ENCODE assay signal across 20 mouse cellular contexts in the genomic region with DNA sequence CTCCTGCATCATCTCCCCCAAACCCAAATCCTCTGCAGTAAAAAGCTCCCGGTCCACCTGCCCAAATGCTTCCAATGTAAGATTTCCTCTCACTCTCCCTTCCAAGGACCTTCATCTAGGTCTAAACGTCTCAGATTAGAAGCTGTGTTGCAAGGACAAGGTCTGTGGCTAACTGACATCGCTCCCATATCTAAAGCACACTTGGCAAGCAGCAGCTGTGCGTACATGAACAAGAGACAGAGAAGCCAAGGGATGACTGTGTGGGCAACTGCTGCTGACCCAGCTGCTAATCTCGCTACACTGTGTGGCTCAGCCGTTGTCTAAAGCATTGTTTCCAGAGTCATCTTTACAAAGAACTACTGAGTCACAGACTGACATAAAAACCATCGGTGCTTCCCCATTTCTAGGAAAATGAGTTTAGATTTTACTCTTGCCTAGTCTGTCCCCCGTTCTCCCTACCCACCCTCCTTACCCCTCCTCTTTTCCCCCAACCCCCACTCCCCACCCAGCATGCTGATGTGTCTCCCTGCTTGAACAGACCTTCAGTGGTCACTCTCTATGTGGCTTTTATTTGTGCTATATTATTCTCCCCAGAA. TPM values are rescaled to one million over a fixed set of nuclear protein-coding genes. Genes with fewer than 3 reads are reported as not detected.
DNase-seq lines count a peak whose midpoint lies in the region; ATAC-seq and TF ChIP-seq lines count a peak whose summit lies in the region.
"Had no signal": no experiment of that assay in that cellular context is flagged by ENCODE, and none has a peak within 500 bp of the region (broad histone marks: within the 10 kb centered on the region; RNA-seq: fewer than 3 reads in every experiment).

No protein-coding gene starts in this region.

- TF ChIP-seq CTCF in CH12.LX (conservative IDR thresholded peaks at IDR 0.05 in 1 of 2, IDR thresholded peaks at IDR 0.05 in 1 of 2; ENCODE audit: low read depth in 2 of 2, low read length in 2 of 2) (no peak), MEL (IDR thresholded peaks at IDR 0.05 in 2 of 3, conservative IDR thresholded peaks at IDR 0.05 in 1 of 3; ENCODE audit: control insufficient read depth in 1 of 3, insufficient read depth in 1 of 3, low read depth in 2 of 3, low read length in 3 of 3, poor library complexity in 1 of 3, severe bottlenecking in 1 of 3) (no peak)

- in situ Hi-C loops in CH12.LX (cut with MboI; ENCODE audit: low pct_ligation_motif_present, low pct_unique_long_range_greater_than_20kb, low sequenced_read_pairs), result no loop called here

- H3ac ChIP-seq in myocyte (ENCODE audit: control insufficient read depth, insufficient read length), result no peak overlapping the region

- H3K4me1 ChIP-seq in megakaryocyte, embryonic 14.5 days, result peaks cover 34% of the 10 kb centered on the region
- peaks cover 12 to 44% of the 10 kb centered on the region in 2 experiments for H3K4me1 ChIP-seq in CH12.LX (ENCODE audit: control insufficient read depth in 1 of 2, insufficient read depth in 2 of 2)
- H3K4me1 ChIP-seq in MEL (ENCODE audit: control insufficient read depth in 1 of 2, insufficient read depth in 2 of 2, low read length in 2 of 2), result peaks cover 0 to 11% of the 10 kb centered on the region in 2 experiments; a peak in 3 of 4 replicates

- no peaks in the 10 kb centered on the region for H3K36me3 ChIP-seq in megakaryocyte, embryonic 14.5 days (replicated peaks; ENCODE audit: low read length)
- H3K36me3 ChIP-seq in CH12.LX (replicated peaks in 1 of 2; ENCODE audit: control insufficient read depth in 1 of 2, insufficient read depth in 1 of 2, low read length in 1 of 2) (no peaks in the 10 kb centered on the region), MEL (ENCODE audit: control insufficient read depth in 1 of 2, insufficient read depth in 2 of 2, low read length in 2 of 2) (peaks cover 0 to 8% of the 10 kb centered on the region in 2 experiments; a peak in 2 of 4 replicates), myocyte (ENCODE audit: control insufficient read depth, insufficient read depth) (no peaks in the 10 kb centered on the region)
- H3K36me3 ChIP-seq: embryonic facial prominence, embryonic 12.5 days; forebrain, embryonic 15.5 days; G1E; heart, embryonic 15.5 days had no signal

- H3K27ac ChIP-seq in CH12.LX (ENCODE audit: insufficient read depth, low read depth) (peak overlapping the region; percentile 24; the same call in 1 of the 2 replicates), MEL (ENCODE audit: control insufficient read depth, low read depth, low read length) (no peak overlapping the region)
- H3K27ac ChIP-seq: embryonic facial prominence, embryonic 12.5 days; forebrain, embryonic 15.5 days; heart, adult 2 months; heart, embryonic 15.5 days had no signal

- H3K4me2 ChIP-seq in CH12.LX (ENCODE audit: insufficient read depth, low read depth, poor library complexity, severe bottlenecking) (peak overlapping the region; percentile 67), myocyte (ENCODE audit: low read depth) (no peak overlapping the region)
- H3K4me2 ChIP-seq: embryonic facial prominence, embryonic 12.5 days; forebrain, embryonic 15.5 days; heart, embryonic 11.5 days; heart, embryonic 15.5 days had no signal

- H3K79me2 ChIP-seq in CH12.LX (replicated peaks; ENCODE audit: control insufficient read depth, extremely low read depth, insufficient read depth, poor library complexity, severe bottlenecking) (no peaks in the 10 kb centered on the region), MEL (ENCODE audit: control insufficient read depth, insufficient read depth, low read length, poor library complexity) (no peaks in the 10 kb centered on the region), myocyte (ENCODE audit: control insufficient read depth, insufficient read depth) (no peaks in the 10 kb centered on the region)

- peak; percentile 57 for TF ChIP-seq EP300 in CH12.LX (IDR thresholded peaks at IDR 0.05; ENCODE audit: low read length)
- peak in 1 of 2 experiments; percentile 68; a peak in 2 of 4 replicates for TF ChIP-seq EP300 in MEL (IDR thresholded peaks at IDR 0.05; ENCODE audit: low read depth in 1 of 2, low read length in 2 of 2)

- no peak for ATAC-seq in megakaryocyte, adult 5-6 weeks (ENCODE audit: poor library complexity, severe bottlenecking)
- ATAC-seq: forebrain, embryonic 15.5 days; hindbrain, embryonic 16.5 days had no signal

- dilution Hi-C loops in CH12.LX (cut with MboI; ENCODE audit: extremely low pct_ligation_motif_present, extremely low pct_unique_long_range_greater_than_20kb, low sequenced_read_pairs), result no loop called here

- intact Hi-C loops in left cerebral cortex, postnatal 4 days (cut with DNase I), result no loop called here

- no peak overlapping the region for H3K9ac ChIP-seq in CH12.LX (ENCODE audit: insufficient read depth, low read depth)
- no peak overlapping the region for H3K9ac ChIP-seq in MEL (ENCODE audit: control insufficient read depth, low read depth, low read length, poor library complexity, severe bottlenecking)
- H3K9ac ChIP-seq: embryonic facial prominence, embryonic 12.5 days; forebrain, embryonic 15.5 days; heart, embryonic 15.5 days had no signal

- DNase-seq in CH12.LX (ENCODE audit: extremely low read depth) (peak; percentile 70), MEL (ENCODE audit: low read depth, low spot score) (peak; percentile 70)
- no peak for DNase-seq in left cerebral cortex, postnatal 4 days
- DNase-seq: adrenal gland, postnatal 10 days; cerebellum, adult 11 months; cerebellum, adult 8-10 months; cerebellum, postnatal 14 days; gastrocnemius, postnatal 36 days; heart, adult 2 months; heart, postnatal 14 days had no signal

- TF ChIP-seq POLR2A in CH12.LX (IDR thresholded peaks at IDR 0.05; ENCODE audit: low read depth, low read length) (no peak), MEL (IDR thresholded peaks at IDR 0.05; ENCODE audit: control insufficient read depth in 1 of 2, insufficient read depth in 1 of 2, low read depth in 1 of 2, low read length in 2 of 2, poor library complexity in 1 of 2) (no peak), myocyte (IDR thresholded peaks at IDR 0.05; ENCODE audit: insufficient read length, low read depth) (no peak)

- peak overlapping the region; percentile 59 for H3K4me3 ChIP-seq in megakaryocyte, embryonic 14.5 days (replicated peaks)
- peak overlapping the region in 1 of 3 experiments; percentile 45 for H3K4me3 ChIP-seq in CH12.LX (replicated peaks in 1 of 3; ENCODE audit: low read depth in 2 of 3, low read length in 2 of 3, poor library complexity in 1 of 3)
- H3K4me3 ChIP-seq in MEL (ENCODE audit: control insufficient read depth in 1 of 2, insufficient read depth in 1 of 2, low read depth in 2 of 2, low read length in 2 of 2), result no peak overlapping the region
- no peak overlapping the region for H3K4me3 ChIP-seq in myocyte
- H3K4me3 ChIP-seq: embryonic facial prominence, embryonic 12.5 days; forebrain, embryonic 15.5 days; heart, adult 2 months; heart, embryonic 15.5 days had no signal

- TF ChIP-seq RAD21 in CH12.LX (IDR thresholded peaks at IDR 0.05; ENCODE audit: low read depth, low read length) (no peak), MEL (IDR thresholded peaks at IDR 0.05; ENCODE audit: low read depth, low read length) (no peak)

- H3K27me3 ChIP-seq in megakaryocyte, embryonic 14.5 days (replicated peaks), result peaks cover 4% of the 10 kb centered on the region
- no peaks in the 10 kb centered on the region for H3K27me3 ChIP-seq in CH12.LX (replicated peaks)
- H3K27me3 ChIP-seq in MEL (ENCODE audit: control insufficient read depth in 1 of 2, insufficient read depth in 2 of 2, low read length in 2 of 2), result peaks cover 0 to 2% of the 10 kb centered on the region in 2 experiments; a peak in 2 of 4 replicates
- H3K27me3 ChIP-seq in myocyte (ENCODE audit: control insufficient read depth, insufficient read depth, insufficient read length), result no peaks in the 10 kb centered on the region
- H3K27me3 ChIP-seq: embryonic facial prominence, embryonic 12.5 days; forebrain, embryonic 15.5 days; heart, embryonic 15.5 days had no signal

- H3K9me3 ChIP-seq in megakaryocyte, embryonic 14.5 days, result no peaks in the 10 kb centered on the region
- H3K9me3 ChIP-seq in CH12.LX (replicated peaks; ENCODE audit: low read length) (no peaks in the 10 kb centered on the region), MEL (replicated peaks; ENCODE audit: insufficient read depth, low read length) (no peaks in the 10 kb centered on the region)
- H3K9me3 ChIP-seq: embryonic facial prominence, embryonic 12.5 days; forebrain, embryonic 15.5 days; G1E; heart, embryonic 15.5 days had no signal

TF ChIP-seq in CH12.LX, 34 proteins besides CTCF, POLR2A, EP300 and RAD21 (continues in another document):
- TF ChIP-seq UBTF (IDR thresholded peaks at IDR 0.05; ENCODE audit: low read depth, low read length), result no peak

TF ChIP-seq in MEL, 35 proteins besides CTCF, POLR2A, EP300 and RAD21 (continues in another document):
- TF ChIP-seq TAL1 (IDR thresholded peaks at IDR 0.05; ENCODE audit: low read length) (peak; percentile 57), CHD1 (IDR thresholded peaks at IDR 0.05; ENCODE audit: low read depth, low read length) (no peak)

TF ChIP-seq in myocyte, 11 proteins besides CTCF, POLR2A, EP300 and RAD21 (continues in another document):
- TF ChIP-seq REST (IDR thresholded peaks at IDR 0.05; ENCODE audit: insufficient read depth, insufficient read length) (no peak), E2F4 (IDR thresholded peaks at IDR 0.05; ENCODE audit: insufficient read depth) (no peak)

RNA-seq across cellular contexts. Expression of gene Iqch, which starts 10.5 kb away (rescaled TPM):
- polyA plus RNA-seq in megakaryocyte, embryonic 14.5 days (2012; ENCODE audit: insufficient read depth, low replicate concordance), result not detected in 2 replicates
- not detected in 2 replicates for total RNA-seq in megakaryocyte, adult 5-6 weeks (2015)
- not detected in 2 replicates for total RNA-seq in megakaryocyte, adult 5-6 weeks (2017)
- total RNA-seq in CH12.LX (2012; rRNA removed), result 0.04 TPM in 2 replicates
- total RNA-seq in CH12.LX (2014; rRNA removed), result 0.08 and 0.15 TPM in 2 replicates
- polyA plus RNA-seq in CH12.LX (2012; ENCODE audit: insufficient read length, low read depth), result 0.18 and 0.21 TPM in 2 replicates
- total RNA-seq in MEL (2012; rRNA removed), result not detected in 2 replicates
- not detected for polyA plus RNA-seq in MEL (2012; ENCODE audit: insufficient read depth in 1 of 2, insufficient read length in 2 of 2, low read depth in 1 of 2, low replicate concordance in 2 of 2, missing spikeins in 1 of 2)
- polyA plus RNA-seq in myocyte (2012; fragmentation: generic; extraction: Trizol), result not detected
- total RNA-seq in left cerebral cortex, postnatal 4 days (2021), result under 1 TPM in 1 of 2 experiments, not detected in 1; 0.16 TPM
- total RNA-seq: gastrocnemius, adult 8-10 months; gastrocnemius, postnatal 36 days; heart, adult 2 months; heart, postnatal 14 days had no signal
- polyA plus RNA-seq: G1E had no signal

RNA-seq across cellular contexts. Expression of gene Aagab, which starts 10.7 kb away (rescaled TPM):
- polyA plus RNA-seq in megakaryocyte, embryonic 14.5 days (2012; ENCODE audit: insufficient read depth, low replicate concordance), result 1.3 and 4.4 TPM in 2 replicates
- total RNA-seq in megakaryocyte, adult 5-6 weeks (2015), result 12.5 and 13.3 TPM in 2 replicates
- 24.5 and 25.6 TPM in 2 replicates for total RNA-seq in megakaryocyte, adult 5-6 weeks (2017)
- total RNA-seq in CH12.LX (2012; rRNA removed) (14.3 and 14.5 TPM in 2 replicates), CH12.LX (2014; rRNA removed) (14.3 and 14.5 TPM in 2 replicates), MEL (2012; rRNA removed) (15.1 and 16.1 TPM in 2 replicates)
- polyA plus RNA-seq in CH12.LX (2012; ENCODE audit: insufficient read length, low read depth) (27.8 and 36.6 TPM in 2 replicates), MEL (2012; ENCODE audit: insufficient read depth in 1 of 2, insufficient read length in 2 of 2, low read depth in 1 of 2, low replicate concordance in 2 of 2, missing spikeins in 1 of 2) (10 to 100 TPM in 1 of 2 experiments, not detected in 1; 27.4 TPM), myocyte (2012; fragmentation: generic; extraction: Trizol) (10.4 TPM)
- total RNA-seq in left cerebral cortex, postnatal 4 days (2021), result 10 to 100 TPM; 46.5 to 47.2 TPM
